Mouse (Mus musculus) forebrain, embryonic 11.5 days (tissue): Measurements from ENCODE around the gene Insc. TPM values are rescaled to one million over a fixed set of nuclear protein-coding genes. Genes with fewer than 3 reads are reported as not detected.

ENCODE experiments used
- ATAC-seq: fragments of 200-750 bp; cut with Nextera tagmentation; replicated peaks from 2 replicates; pipeline ENCODE4 v1.8.0; 2017; ENCODE audit warnings: moderate TSS enrichment; ENCODE audit not compliant: low FRiP score
- DNase-seq: peaks from one replicate; pipeline ENCODE4 v3.0.0-alpha.2; 2017; ENCODE audit warnings: low spot score
- H3K27ac ChIP-seq: fragments of 300-500 bp; sonication (generic); 2 replicates; pipeline ENCODE4 v1.5.1; 2014; ENCODE audit warnings: low read depth, low read length
- H3K27me3 ChIP-seq: fragments of 300-500 bp; sonication (generic); 2 replicates; pipeline ENCODE4 v1.6.1; 2014; ENCODE audit warnings: mild to moderate bottlenecking, low read length, mixed read lengths; ENCODE audit not compliant: control insufficient read depth, insufficient read depth
- H3K36me3 ChIP-seq: fragments of 300-500 bp; sonication (generic); 2 replicates; pipeline ENCODE4 v1.6.1; 2014; ENCODE audit warnings: mild to moderate bottlenecking, low read length, moderate library complexity, mixed read lengths; ENCODE audit not compliant: control insufficient read depth, insufficient read depth
- H3K4me1 ChIP-seq: fragments of 300-500 bp; sonication (generic); replicated peaks from 2 replicates; pipeline ENCODE4 v1.6.1; 2014; ENCODE audit warnings: low read length, mixed read lengths; ENCODE audit not compliant: control insufficient read depth, insufficient read depth
- H3K4me2 ChIP-seq: fragments of 300-500 bp; sonication (generic); 2 replicates; pipeline ENCODE4 v1.6.1; 2014; ENCODE audit warnings: low read depth, mild to moderate bottlenecking, low read length, moderate library complexity, mixed read lengths; ENCODE audit not compliant: severe bottlenecking
- H3K4me3 ChIP-seq: fragments of 300-500 bp; sonication (generic); 2 replicates; pipeline ENCODE4 v1.5.1; 2014; ENCODE audit warnings: low read depth, low read length
- H3K9ac ChIP-seq: fragments of 300-500 bp; sonication (generic); 2 replicates; pipeline ENCODE4 v1.6.1; 2014; ENCODE audit warnings: low read length
- H3K9me3 ChIP-seq: fragments of 300-500 bp; sonication (generic); 2 replicates; pipeline ENCODE4 v1.6.1; 2016; ENCODE audit warnings: low read length, mixed read lengths; ENCODE audit not compliant: control insufficient read depth
- WGBS: fragments of 180-500 bp; shearing (Covaris S2); extraction: QIAGEN DNeasy Blood & Tissue Kit; methylation state at CpG from one replicate; pipeline ENCODE4 v1.1.7; 2014; 5-methylcytosine and 5-hydroxymethylcytosine counted together
- polyA plus RNA-seq: library from polyadenylated mRNA; unstranded; fragments of >200 nt; fragmentation: Nextera tagmentation; extraction: Ambion mirVana; gene quantifications from 2 replicates; pipeline ENCODE4 v1.2.1, GENCODE M21; 2014

Insc gene
- polyA plus RNA-seq, 1 experiment from 2014 or later: 1.1 TPM

DNA sequence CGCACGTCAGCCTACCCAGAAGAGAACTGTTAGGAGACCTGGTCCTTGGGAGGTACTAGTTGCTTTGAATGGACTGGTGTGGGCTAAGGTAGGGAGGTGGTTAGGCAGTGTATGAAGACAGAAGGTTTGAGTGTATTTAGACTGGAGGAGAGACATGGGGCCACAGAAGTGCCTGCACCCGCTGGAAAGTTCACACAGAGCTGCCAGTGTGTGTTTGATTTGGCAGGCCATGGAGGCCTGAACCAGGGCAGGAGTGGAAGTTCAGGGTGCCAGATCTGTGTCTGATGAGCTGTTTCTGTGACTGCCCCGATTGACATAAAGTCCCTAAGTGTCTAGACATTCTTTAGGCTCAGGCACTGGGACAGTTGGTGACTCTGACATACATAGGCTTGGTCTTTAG lies 25.5 kb downstream of the Insc start:
- WGBS: 84% methylated on average over 4 of the region's 4 CpGs
- Histone ChIP-seq H3K4me1 (no peaks in the 10 kb centered on the region), H3K9ac (no peak overlapping the region), H3K27me3 (no peaks in the 10 kb centered on the region), H3K9me3 (no peaks in the 10 kb centered on the region), H3K36me3 (no peaks in the 10 kb centered on the region), H3K4me3 (no peak overlapping the region), H3K4me2 (no peak overlapping the region), H3K27ac (no peak overlapping the region)
- ATAC-seq: no peak
- DNase-seq: no peak

DNA sequence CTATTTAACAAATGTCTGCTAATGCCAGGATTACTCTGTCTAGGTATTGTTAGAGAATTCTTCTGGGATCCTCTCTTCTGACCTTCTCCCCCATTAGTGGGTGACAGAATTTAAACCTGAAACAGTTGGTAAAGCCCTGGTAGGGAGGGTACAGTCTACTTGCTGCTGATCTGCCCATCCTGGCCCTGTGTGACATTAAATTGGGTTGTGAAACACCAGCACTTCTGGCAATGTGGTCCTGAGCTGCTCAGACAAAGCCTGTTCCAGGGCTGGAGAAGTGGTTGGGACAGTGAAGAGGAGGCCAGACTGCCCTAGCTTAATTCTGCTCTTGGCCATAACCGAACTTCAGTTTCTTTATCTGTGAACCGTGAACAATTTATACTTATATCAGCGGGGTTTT lies 27.1 kb downstream of the Insc start:
- DNase-seq (no peak), ATAC-seq (no peak)
- 92% methylated on average over 3 of the region's 3 CpGs for WGBS
- Histone ChIP-seq H3K4me2 (no peak overlapping the region), H3K9me3 (no peaks in the 10 kb centered on the region), H3K4me3 (no peak overlapping the region), H3K9ac (no peak overlapping the region), H3K27ac (no peak overlapping the region), H3K4me1 (no peaks in the 10 kb centered on the region), H3K27me3 (no peaks in the 10 kb centered on the region), H3K36me3 (no peaks in the 10 kb centered on the region)

DNA sequence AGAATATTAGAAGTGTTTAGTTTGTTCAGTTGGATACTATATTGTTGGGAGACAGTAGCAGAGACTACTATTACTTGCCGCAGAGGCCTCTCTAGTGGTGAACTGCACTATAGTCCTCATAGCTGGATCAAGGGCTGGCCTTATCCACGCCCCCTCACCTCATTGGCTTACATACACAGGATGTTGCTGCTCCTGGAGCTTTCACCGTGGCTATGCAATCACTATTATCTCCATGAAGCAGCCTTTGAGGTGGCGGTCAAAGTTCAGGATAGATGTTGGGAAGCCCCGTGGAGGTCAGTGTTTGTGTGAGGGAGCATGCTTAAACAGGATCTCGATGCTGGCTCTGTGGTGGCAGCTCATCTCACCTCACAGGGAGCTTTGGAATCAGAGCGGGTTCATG lies 28.3 kb downstream of the Insc start:
- H3K27ac ChIP-seq: no peak overlapping the region
- no peak overlapping the region for H3K4me3 ChIP-seq
- H3K9me3 ChIP-seq: no peaks in the 10 kb centered on the region
- H3K9ac ChIP-seq: no peak overlapping the region
- no peaks in the 10 kb centered on the region for H3K27me3 ChIP-seq
- DNase-seq: no peak
- no peaks in the 10 kb centered on the region for H3K36me3 ChIP-seq
- WGBS: 84% methylated on average over 7 of the region's 7 CpGs
- H3K4me1 ChIP-seq: no peaks in the 10 kb centered on the region
- no peak overlapping the region for H3K4me2 ChIP-seq
- no peak for ATAC-seq

DNA sequence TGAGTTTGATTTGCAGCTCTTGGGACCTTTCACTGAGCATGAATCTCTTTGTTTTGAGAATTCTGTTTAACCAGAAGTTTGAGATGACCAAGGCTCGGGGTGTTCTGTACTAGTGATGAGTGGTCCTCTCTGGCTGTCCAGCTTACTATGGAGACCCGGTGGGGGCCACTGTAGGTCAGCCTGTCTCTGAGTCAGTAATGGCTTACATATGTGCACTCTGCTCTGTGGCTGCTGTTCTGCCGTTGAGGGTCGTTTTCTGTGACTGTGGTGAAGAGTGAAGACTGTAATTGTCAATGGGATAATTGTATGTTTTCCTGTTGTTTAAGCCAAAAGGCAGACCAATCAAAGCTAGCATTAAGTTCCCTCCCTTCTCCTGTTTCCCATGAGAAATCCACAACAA lies 30.3 kb downstream of the Insc start:
- no peak overlapping the region for H3K27ac ChIP-seq
- H3K4me3 ChIP-seq: no peak overlapping the region
- H3K36me3 ChIP-seq: no peaks in the 10 kb centered on the region
- H3K27me3 ChIP-seq: no peaks in the 10 kb centered on the region
- H3K4me1 ChIP-seq: no peaks in the 10 kb centered on the region
- H3K9me3 ChIP-seq: no peaks in the 10 kb centered on the region
- no peak for DNase-seq
- ATAC-seq: no peak
- no peak overlapping the region for H3K4me2 ChIP-seq
- WGBS: 70% methylated on average over 4 of the region's 4 CpGs
- no peak overlapping the region for H3K9ac ChIP-seq

DNA sequence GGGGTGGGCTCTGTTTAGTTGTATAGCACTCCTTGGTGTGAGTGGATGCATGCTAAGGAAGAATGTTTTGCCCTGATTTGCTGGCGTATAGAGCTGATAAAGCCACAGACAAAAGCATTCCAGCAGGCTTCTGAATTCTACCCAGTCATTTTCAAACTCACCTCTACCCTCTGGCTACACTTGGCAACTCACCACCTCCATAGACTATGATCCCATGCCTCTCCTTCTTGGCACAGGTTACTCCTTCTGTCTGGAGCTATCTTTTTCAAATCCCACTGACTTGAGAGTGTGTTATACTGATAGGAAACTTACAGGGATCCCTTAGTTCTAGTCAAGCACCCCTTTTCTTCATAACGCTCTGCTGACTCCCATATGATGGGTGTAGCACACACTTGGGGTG lies 32.4 kb downstream of the Insc start:
- DNase-seq (no peak), ATAC-seq (no peak)
- Histone ChIP-seq H3K4me1 (no peaks in the 10 kb centered on the region), H3K9ac (no peak overlapping the region), H3K27me3 (no peaks in the 10 kb centered on the region), H3K4me3 (no peak overlapping the region), H3K4me2 (no peak overlapping the region), H3K27ac (no peak overlapping the region), H3K36me3 (no peaks in the 10 kb centered on the region), H3K9me3 (no peaks in the 10 kb centered on the region)
- WGBS: 77% methylated on average over 2 of the region's 2 CpGs

DNA sequence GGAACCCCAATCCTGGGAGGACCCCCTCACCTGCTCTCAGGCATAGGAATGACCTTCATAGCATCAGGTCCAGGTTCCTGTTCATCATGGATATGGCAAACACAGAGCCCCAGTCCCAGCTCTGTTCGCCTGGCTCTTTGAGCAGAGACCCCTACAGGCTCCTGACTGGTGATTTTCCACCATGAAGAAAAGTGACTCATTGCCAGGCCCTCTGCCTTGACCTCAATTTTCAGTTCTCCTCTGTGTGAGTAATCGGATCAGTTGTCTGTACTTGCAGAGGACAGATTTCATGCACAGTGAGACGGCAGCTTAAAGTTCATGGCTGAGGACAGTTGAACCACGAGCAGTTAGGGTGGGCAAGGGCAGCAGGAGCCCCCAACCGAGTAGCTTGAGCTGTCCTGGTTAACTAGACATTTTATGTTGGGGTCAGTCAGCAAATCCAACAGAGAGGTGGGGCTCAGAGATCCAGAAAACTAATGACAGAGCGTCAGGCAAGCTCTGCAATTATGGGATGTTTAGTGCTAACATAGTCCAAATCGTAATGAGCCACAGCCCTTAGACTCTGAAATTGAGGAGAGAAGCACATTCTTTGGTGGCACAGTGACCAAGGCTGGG lies 34.8 kb downstream of the Insc start:
- H3K9ac ChIP-seq: no peak overlapping the region
- ATAC-seq (no peak), DNase-seq (no peak)
- H3K27me3 ChIP-seq: no peaks in the 10 kb centered on the region
- no peak overlapping the region for H3K27ac ChIP-seq
- no peak overlapping the region for H3K4me2 ChIP-seq
- WGBS: 80% methylated on average over 7 of the region's 7 CpGs
- no peaks in the 10 kb centered on the region for H3K9me3 ChIP-seq
- H3K36me3 ChIP-seq: no peaks in the 10 kb centered on the region
- no peaks in the 10 kb centered on the region for H3K4me1 ChIP-seq
- no peak overlapping the region for H3K4me3 ChIP-seq

DNA sequence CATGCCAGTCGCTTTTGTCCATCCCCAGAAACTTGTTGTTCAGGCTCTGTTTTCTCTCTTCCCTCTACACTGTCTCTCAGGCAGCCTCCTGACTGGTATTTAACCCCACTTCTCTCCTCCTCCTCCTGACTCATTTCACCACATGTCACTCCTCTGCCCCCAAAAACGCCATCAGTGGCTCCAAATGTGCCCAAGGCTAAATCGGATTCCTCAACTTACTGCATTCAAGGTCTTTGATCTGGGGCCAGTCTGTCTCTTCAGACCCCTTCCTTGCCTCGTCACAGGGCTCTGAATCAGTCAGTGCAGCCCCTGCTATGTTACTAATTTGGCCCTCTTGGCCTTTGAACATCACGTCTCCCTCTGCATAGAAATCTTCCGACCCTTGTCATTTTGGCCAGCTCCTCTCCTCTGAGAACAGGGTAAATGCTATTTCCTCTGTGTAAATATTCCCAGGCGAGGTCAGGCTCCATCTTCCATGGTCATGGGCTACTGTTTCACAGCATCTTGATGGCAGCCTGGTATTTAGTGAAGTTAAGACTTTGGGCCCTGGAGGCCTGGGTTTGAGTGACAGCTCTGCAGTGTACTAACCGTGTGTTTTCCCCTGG lies 35.7 kb downstream of the Insc start:
- H3K36me3 ChIP-seq: no peaks in the 10 kb centered on the region
- no peak overlapping the region for H3K4me3 ChIP-seq
- no peaks in the 10 kb centered on the region for H3K27me3 ChIP-seq
- no peaks in the 10 kb centered on the region for H3K4me1 ChIP-seq
- no peaks in the 10 kb centered on the region for H3K9me3 ChIP-seq
- H3K4me2 ChIP-seq: no peak overlapping the region
- no peak for ATAC-seq
- 63% methylated on average over 8 of the region's 8 CpGs for WGBS
- no peak for DNase-seq
- no peak overlapping the region for H3K9ac ChIP-seq
- no peak overlapping the region for H3K27ac ChIP-seq

DNA sequence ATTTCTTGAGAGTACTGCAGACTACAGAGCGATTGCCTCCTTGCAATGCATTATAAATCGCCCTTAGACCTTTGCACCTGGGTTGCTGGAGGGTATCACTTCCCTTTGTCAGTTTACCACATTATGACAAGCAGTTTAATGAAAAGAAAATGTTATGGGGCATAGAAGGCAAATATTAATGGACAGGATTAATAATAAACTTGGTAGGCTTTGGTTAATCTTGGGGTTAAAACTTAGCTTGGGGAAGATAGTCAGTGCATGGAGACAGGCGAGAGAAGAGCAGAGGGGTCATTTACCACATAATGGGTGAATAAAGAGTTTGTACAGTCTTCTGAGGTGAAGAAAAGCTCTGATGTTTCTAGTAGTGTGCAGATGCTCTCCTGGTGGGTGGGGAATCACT lies 39.8 kb downstream of the Insc start:
- DNase-seq (no peak), ATAC-seq (no peak)
- Histone ChIP-seq H3K36me3 (no peaks in the 10 kb centered on the region), H3K4me1 (no peaks in the 10 kb centered on the region), H3K4me2 (no peak overlapping the region), H3K4me3 (no peak overlapping the region), H3K9ac (no peak overlapping the region), H3K27me3 (no peaks in the 10 kb centered on the region), H3K27ac (no peak overlapping the region), H3K9me3 (no peaks in the 10 kb centered on the region)
- 84% methylated on average over 3 of the region's 3 CpGs for WGBS

DNA sequence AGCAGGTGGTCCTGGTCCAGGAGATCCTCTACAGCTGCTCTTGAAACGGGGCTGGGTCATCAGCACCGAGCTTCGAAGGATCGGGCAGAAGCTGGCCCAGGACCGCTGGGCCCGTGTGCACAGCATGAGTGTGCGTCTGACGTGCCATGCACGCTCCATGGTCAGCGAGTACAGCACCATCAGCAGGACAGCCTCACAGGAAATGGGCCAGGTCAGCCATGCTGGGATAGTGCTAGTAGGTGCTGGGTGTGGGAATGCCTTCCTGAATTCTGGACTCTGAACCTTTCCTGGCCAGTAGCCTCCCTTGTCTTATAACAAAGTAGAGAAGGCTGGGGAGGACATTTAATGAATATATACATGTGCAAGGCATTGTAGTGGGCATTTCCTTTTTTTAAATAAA lies 47.6 kb downstream of the Insc start:
- Histone ChIP-seq H3K4me3 (no peak overlapping the region), H3K36me3 (no peaks in the 10 kb centered on the region), H3K4me1 (no peaks in the 10 kb centered on the region), H3K4me2 (no peak overlapping the region), H3K27me3 (no peaks in the 10 kb centered on the region), H3K9ac (no peak overlapping the region), H3K27ac (no peak overlapping the region), H3K9me3 (no peaks in the 10 kb centered on the region)
- no peak for DNase-seq
- ATAC-seq: no peak
- 98% methylated on average over 10 of the region's 10 CpGs for WGBS
